Mouse (Mus musculus) kidney, embryonic 14.5 days (tissue): Measurements from ENCODE around the gene Atp1a4. TPM values are rescaled to one million over a fixed set of nuclear protein-coding genes. Genes with fewer than 3 reads are reported as not detected.

Experiments used
- ATAC-seq: fragments of 200-750 bp; cut with Nextera tagmentation; 2 replicates; pipeline ENCODE4 v1.8.0; 2017; ENCODE audit warnings: moderate number of reproducible peaks, mild to moderate bottlenecking, moderate TSS enrichment, moderate library complexity; ENCODE audit not compliant: low FRiP score, low TSS enrichment
- H3K27ac ChIP-seq: fragments of 300-500 bp; sonication (generic); 2 replicates; pipeline ENCODE4 v1.5.1; 2014; ENCODE audit warnings: low read depth, mild to moderate bottlenecking, low read length, moderate library complexity, mixed read lengths
- H3K27me3 ChIP-seq: fragments of 300-500 bp; sonication (generic); 2 replicates; pipeline ENCODE4 v1.6.1; 2014; ENCODE audit warnings: mild to moderate bottlenecking, low read length; ENCODE audit not compliant: control insufficient read depth, insufficient read depth
- H3K36me3 ChIP-seq: fragments of 300-500 bp; sonication (generic); 2 replicates; pipeline ENCODE4 v1.6.1; 2014; ENCODE audit warnings: low read length, mixed read lengths; ENCODE audit not compliant: control insufficient read depth, insufficient read depth
- H3K4me1 ChIP-seq: fragments of 300-500 bp; sonication (generic); 2 replicates; pipeline ENCODE4 v1.6.1; 2014; ENCODE audit warnings: low read length, mixed read lengths; ENCODE audit not compliant: control insufficient read depth, insufficient read depth
- H3K4me2 ChIP-seq: fragments of 300-500 bp; sonication (generic); replicated peaks from 2 replicates; pipeline ENCODE4 v1.6.1; 2014; ENCODE audit warnings: low read depth, mild to moderate bottlenecking, low read length
- H3K4me3 ChIP-seq: fragments of 300-500 bp; sonication (generic); 2 replicates; pipeline ENCODE4 v1.5.1; 2014; ENCODE audit warnings: mild to moderate bottlenecking, low read length
- H3K9ac ChIP-seq: fragments of 300-500 bp; sonication (generic); 2 replicates; pipeline ENCODE4 v1.6.1; 2014; ENCODE audit warnings: low read depth, mild to moderate bottlenecking, low read length, moderate library complexity
- H3K9me3 ChIP-seq: fragments of 300-500 bp; sonication (generic); 2 replicates; pipeline ENCODE4 v1.6.1; 2016; ENCODE audit warnings: low read length; ENCODE audit not compliant: control insufficient read depth
- WGBS: fragments of 180-500 bp; shearing (Covaris S2); extraction: QIAGEN DNeasy Blood & Tissue Kit; methylation state at CpG from one replicate; pipeline ENCODE4 v1.1.7; 2014; 5-methylcytosine and 5-hydroxymethylcytosine counted together
- polyA plus RNA-seq: library from polyadenylated mRNA; unstranded; fragments of >200 nt; fragmentation: Nextera tagmentation; extraction: Ambion mirVana; gene quantifications from 2 replicates; pipeline ENCODE4 v1.2.1, GENCODE M21; 2014

Gene Atp1a4
- polyA plus RNA-seq, 1 experiment from 2014 or later: not detected

GRCm38 (mm10) chr1:172217148-172217547 is 41.1 kb downstream of the Atp1a4 start:
- H3K27ac ChIP-seq: peak overlapping the region; percentile 59; the same call in 1 of the 2 replicates
- 0% methylated on average over 5 of the region's 5 CpGs for WGBS
- no peaks in the 10 kb centered on the region for H3K27me3 ChIP-seq
- H3K36me3 ChIP-seq: no peaks in the 10 kb centered on the region
- ATAC-seq: peak; percentile 43
- no peak overlapping the region for H3K4me3 ChIP-seq
- peak overlapping the region; percentile 35; the same call in 1 of the 2 replicates for H3K4me2 ChIP-seq
- no peaks in the 10 kb centered on the region for H3K9me3 ChIP-seq
- H3K4me1 ChIP-seq: peaks cover 38% of the 10 kb centered on the region
- 0 out of 2 replicates have a peak overlapping the region, but pooled peaks have one; percentile 13 for H3K9ac ChIP-seq

GRCm38 (mm10) chr1:172214748-172215147 is 43.5 kb downstream of the Atp1a4 start:
- no peak for ATAC-seq
- Histone ChIP-seq H3K36me3 (no peaks in the 10 kb centered on the region), H3K4me2 (no peak overlapping the region), H3K9me3 (no peaks in the 10 kb centered on the region), H3K27ac (no peak overlapping the region), H3K9ac (no peak overlapping the region), H3K4me3 (no peak overlapping the region), H3K4me1 (peaks cover 15% of the 10 kb centered on the region), H3K27me3 (no peaks in the 10 kb centered on the region)
- WGBS: 71% methylated on average over 3 of the region's 3 CpGs

DNA sequence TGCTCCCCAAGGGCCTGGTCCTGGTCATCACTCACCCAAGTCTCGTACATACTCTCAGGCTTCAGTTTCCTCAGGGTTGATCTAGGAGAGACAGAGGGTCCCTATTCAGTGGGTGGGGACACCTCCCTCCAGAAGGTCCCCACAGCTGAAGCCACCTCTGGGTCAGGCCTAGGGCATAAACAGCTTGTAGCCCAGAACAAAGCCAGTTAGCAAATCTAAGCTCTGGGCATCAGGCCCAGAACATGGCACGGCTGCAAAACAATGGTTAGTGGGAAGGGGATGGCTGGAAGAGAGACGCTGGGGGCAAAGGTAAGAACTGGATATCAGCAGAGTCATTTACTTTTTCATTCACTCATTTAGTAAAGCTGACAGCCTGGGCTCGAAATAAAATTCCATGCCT is 44.4 kb downstream of the Atp1a4 start:
- WGBS: 77% methylated on average over 4 of the region's 4 CpGs
- no peak for ATAC-seq
- H3K27me3 ChIP-seq: no peaks in the 10 kb centered on the region
- no peak overlapping the region for H3K4me3 ChIP-seq
- H3K9ac ChIP-seq: no peak overlapping the region
- H3K9me3 ChIP-seq: no peaks in the 10 kb centered on the region
- no peaks in the 10 kb centered on the region for H3K36me3 ChIP-seq
- peaks cover 6% of the 10 kb centered on the region; the same call in 1 of the 2 replicates for H3K4me1 ChIP-seq
- H3K4me2 ChIP-seq: no peak overlapping the region
- H3K27ac ChIP-seq: no peak overlapping the region

- Histone ChIP-seq H3K9me3 (no peaks in the 10 kb centered on the region), H3K4me1 (peaks cover 3% of the 10 kb centered on the region; the same call in 1 of the 2 replicates), H3K9ac (no peak overlapping the region), H3K27me3 (no peaks in the 10 kb centered on the region), H3K36me3 (no peaks in the 10 kb centered on the region), H3K27ac (no peak overlapping the region), H3K4me3 (no peak overlapping the region), H3K4me2 (no peak overlapping the region)
- no peak for ATAC-seq
- WGBS: 57% methylated on average over 5 of the region's 5 CpGs
Measured at GRCm38 (mm10) chr1:172212776-172213175, 45.4 kb downstream of the Atp1a4 start.

GRCm38 (mm10) chr1:172207111-172207584 is 51.1 kb downstream of the Atp1a4 start:
- Histone ChIP-seq H3K4me3 (peak overlapping the region; percentile 68; the same call in 1 of the 2 replicates), H3K4me2 (peak overlapping the region; percentile 70), H3K27ac (peak overlapping the region; percentile 86), H3K9me3 (no peaks in the 10 kb centered on the region), H3K36me3 (no peaks in the 10 kb centered on the region; the same call in 1 of the 2 replicates), H3K27me3 (no peaks in the 10 kb centered on the region), H3K9ac (no peak overlapping the region), H3K4me1 (peaks cover 41% of the 10 kb centered on the region)
- 0 out of 2 replicates have a peak, but pooled peaks have one; percentile 3 for ATAC-seq
- 8% methylated on average over 7 of the region's 7 CpGs for WGBS

GRCm38 (mm10) chr1:172206141-172206917 is 51.9 kb downstream of the Atp1a4 start, which contains the start of gene Pea15a:
Gene Pea15a, minus strand, starts transcription at chr1:172206804.
- H3K4me2 ChIP-seq: peak within 1 kb of the TSS; percentile 70
- no peaks in the 10 kb centered on the region for H3K9me3 ChIP-seq
- peaks cover 50% of the 10 kb centered on the region for H3K4me1 ChIP-seq
- WGBS: under 1% methylated on average over 37 of the region's 40 CpGs
- H3K27ac ChIP-seq: peak within 1 kb of the TSS; percentile 86
- peaks cover 2% of the 10 kb centered on the region; the same call in 1 of the 2 replicates for H3K36me3 ChIP-seq
- H3K27me3 ChIP-seq: no peaks in the 10 kb centered on the region
- peak within 1 kb of the TSS; percentile 84 for H3K9ac ChIP-seq
- H3K4me3 ChIP-seq: peak within 1 kb of the TSS; percentile 68
- ATAC-seq: peak; percentile 71

DNA sequence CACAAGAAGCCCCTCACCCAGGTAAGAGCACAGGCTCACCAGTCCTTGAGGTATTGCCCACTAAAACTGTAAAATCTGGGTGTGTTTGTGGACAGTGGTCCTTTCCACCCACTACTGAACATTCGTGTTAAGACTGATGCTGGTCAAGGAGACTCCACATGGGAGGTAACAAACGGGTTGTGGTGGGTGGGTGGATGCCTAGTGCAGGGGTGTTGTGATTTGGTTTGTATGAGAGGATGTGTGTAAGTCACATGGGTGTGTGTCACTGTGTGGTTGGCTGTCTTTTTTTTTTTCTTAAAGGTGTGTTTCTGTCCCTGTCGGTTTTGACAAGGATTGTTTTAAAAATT is 52.5 kb downstream of the Atp1a4 start:
- ATAC-seq: no peak
- Histone ChIP-seq H3K36me3 (peaks cover 6% of the 10 kb centered on the region; the same call in 1 of the 2 replicates), H3K27me3 (no peaks in the 10 kb centered on the region), H3K9ac (peak overlapping the region; percentile 84), H3K27ac (peak overlapping the region; percentile 86; the same call in 1 of the 2 replicates), H3K4me3 (peak overlapping the region; percentile 68), H3K4me2 (peak overlapping the region; percentile 70), H3K4me1 (peaks cover 56% of the 10 kb centered on the region), H3K9me3 (no peaks in the 10 kb centered on the region)
- WGBS: 12% methylated on average over 3 of the region's 3 CpGs

GRCm38 (mm10) chr1:172204814-172205740 is 53.1 kb downstream of the Atp1a4 start:
- Histone ChIP-seq H3K9me3 (no peaks in the 10 kb centered on the region), H3K36me3 (peaks cover 11% of the 10 kb centered on the region), H3K9ac (peak overlapping the region; percentile 23; the same call in 1 of the 2 replicates), H3K4me2 (peak overlapping the region; percentile 70), H3K27ac (peak overlapping the region; percentile 42; the same call in 1 of the 2 replicates), H3K27me3 (no peaks in the 10 kb centered on the region), H3K4me3 (peak overlapping the region; percentile 68; the same call in 1 of the 2 replicates), H3K4me1 (peaks cover 58% of the 10 kb centered on the region)
- no peak for ATAC-seq
- whole genome bisulfite sequencing: 38% methylated on average over 15 of the region's 15 CpGs
